Mouse (Mus musculus) induced T-regulatory cell, adult 2 months (primary cell): ENCODE measurements around the gene Faf1.

ENCODE experiments used
- DNase-seq: peaks from one replicate; pipeline ENCODE4 v3.0.0-alpha.2; 2012; ENCODE audit warnings: low read depth

Faf1 gene

DNA sequence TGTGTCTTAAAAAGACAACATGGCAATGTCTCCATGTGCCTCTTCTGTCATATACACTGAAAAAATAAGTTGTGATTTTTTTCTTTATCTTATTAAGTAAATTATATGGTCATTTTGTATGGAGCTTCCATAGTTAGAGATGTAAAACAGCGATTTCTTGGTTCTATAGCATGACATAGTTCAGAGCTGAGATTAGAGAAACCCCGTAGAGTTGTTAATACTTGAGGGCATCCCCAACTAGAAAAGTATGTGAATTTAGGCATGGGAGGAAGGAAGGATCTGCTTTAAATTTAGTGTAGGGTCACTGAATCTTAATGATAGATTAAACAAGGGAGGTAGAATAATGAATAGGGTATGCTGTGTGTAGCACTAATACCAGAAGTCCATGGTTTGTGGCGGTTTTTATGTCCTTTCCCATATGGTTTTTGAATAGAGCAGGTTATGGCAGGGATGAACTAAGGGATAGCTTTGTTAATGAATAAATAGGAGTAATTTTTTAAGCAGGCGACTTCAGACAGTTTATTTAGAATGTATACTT lies 106.3 kb downstream of the Faf1 start:
- DNase-seq: no peak

DNA sequence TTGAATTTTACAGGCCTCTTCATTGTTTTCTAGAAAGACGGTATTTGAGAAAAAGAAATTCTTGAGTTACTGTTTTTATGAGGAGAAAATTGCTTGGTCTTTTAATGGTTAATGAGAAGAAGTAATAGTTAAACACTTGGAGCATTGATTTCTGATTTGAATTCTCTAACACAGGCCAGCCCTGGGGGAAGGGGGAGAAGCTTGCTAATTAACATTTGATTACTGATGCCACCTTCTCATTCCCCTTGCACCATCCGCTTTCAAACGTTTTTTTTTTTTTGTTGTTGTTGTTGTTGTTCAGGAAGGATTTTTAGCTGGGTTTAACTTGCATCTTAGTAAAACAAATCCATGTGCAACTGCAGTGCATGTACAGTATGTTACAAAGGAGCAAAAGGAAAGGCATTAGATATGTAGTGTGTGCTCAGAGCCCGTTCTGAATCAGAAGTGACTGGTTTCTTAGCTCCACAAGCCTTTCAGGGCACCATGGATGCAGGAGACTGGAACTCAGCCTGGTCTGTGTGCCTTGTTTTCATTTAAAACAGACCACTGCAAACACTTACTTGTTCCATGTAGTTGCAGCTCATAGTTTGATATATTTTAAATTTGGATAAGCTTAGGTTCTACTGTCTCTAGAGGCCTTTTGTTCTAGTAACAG lies 113.1 kb downstream of the Faf1 start:
- no peak for DNase-seq

DNA sequence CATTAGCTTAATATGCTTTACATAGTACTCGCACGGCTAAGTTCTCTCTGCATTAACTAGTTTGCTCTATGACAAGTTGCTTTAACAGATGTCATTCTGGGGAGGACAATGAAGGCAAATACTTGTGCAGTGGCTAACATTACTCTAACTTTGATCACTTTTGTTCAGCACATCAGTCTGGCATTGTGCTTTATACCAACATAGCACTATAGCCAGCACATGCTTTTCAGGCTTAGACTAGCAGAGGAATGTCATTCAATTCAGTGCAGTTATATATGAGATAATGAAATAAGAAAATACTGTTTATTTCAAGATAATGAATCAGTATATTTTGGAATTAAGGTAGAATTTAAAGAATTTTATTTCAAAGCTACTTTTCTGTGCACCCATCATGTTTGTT lies 115.9 kb downstream of the Faf1 start:
- no peak for DNase-seq

DNA sequence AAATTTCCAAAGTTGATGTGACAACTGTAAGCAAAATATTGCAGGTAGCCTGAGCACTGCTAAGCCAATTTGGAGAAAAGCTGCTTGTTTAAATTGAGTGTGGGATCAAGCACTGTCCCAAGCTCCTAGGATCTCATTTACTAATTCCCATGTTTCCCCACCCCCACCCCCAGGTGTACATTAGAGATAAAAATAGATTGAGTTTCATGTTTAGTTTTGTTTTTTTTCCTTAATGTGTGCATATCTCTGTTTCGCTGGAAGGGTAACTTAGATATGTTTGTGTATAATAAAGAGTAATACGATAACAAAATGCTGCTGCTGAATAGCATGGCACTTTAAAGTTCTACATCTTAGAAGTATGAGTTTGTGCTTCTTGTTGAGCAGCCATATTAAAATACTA lies 116.7 kb downstream of the Faf1 start:
- no peak for DNase-seq

DNA sequence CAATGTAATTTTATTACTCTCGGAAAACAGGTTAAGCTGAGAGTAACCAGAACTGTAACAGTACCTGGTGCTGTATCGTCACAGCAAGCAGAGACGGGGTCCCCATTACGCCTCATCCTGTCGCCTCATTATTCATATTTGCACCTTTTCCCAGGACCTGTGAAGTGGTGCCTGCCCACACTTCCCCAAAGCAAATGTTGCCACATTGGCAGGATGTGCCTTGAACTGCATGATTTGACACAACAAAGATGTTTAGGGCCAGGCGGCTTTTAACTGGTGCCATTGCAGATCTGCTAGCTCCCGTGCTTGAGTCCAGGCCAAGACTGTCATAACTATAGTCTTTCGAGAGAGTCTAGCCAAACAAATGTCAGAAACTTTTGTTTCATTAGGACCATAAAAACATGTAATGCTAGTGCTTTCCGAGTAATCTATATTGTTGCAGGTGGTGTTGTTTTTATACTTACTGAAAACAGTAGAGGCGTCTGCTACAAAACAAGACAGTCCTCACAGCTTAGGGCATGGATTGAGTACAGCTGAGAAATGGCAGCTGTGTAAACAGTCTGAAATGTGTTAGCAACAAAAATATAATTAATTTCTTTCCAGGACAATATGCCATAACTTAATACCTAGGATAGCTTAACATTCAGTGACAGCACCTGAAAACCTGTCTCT lies 121.3 kb downstream of the Faf1 start:
- no peak for DNase-seq

DNA sequence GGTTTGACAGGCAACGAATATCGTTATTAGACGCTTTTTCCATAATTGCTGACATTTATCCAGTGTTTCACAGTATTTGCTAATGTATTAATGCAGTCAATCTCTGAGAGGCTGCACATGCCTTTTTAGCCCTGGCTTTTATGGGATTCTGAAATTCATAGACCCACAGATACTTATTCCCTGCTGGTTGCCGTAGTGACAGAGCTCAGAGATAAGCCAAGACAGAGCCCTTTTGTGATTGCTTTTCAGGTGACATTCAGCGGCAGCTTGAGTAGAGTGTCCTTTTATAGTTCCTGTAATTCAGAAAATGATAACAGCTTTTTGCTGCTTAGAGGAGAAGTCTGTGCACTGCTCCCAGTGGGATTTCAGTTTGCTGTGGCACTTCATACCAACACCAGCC lies 130.0 kb downstream of the Faf1 start:
- DNase-seq: no peak

DNA sequence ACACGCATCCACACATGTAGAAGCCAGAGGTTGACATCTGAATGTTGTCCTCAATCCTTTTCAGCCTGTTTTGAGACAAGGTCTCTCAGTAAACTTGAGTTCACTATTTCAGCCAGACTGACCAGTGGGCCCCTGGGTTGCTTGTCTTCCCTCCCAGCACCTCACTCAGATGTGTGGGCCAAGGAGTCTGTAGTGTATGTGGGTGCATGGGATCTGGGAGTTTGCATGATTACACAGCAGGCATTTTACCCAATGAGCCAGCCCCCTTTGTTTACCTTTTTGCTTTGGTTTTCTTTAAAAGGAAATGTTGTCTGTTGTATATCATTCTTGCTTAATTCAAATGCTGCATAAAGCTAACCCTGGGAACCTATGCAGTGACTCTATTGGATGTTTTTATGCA lies 138.8 kb downstream of the Faf1 start:
- DNase-seq: no peak

DNA sequence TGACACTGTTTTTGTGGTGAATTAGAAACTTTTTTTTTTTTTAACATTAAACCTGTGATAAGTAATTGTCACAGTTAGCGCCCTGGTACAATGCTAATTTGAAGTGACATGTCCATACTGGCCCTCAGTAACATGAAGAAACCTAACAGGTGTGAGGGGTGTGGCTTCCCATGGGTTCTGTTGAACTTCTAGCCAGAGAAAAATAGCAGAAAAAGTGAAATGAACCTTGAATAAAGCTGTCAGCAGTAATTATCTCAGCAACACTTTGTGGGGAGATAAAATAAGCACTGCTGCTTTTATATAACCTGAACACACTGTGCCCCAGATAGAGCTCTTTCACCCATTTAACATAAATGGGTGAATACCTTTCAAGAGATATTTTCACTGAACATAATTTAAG lies 139.2 kb downstream of the Faf1 start:
- DNase-seq: no peak

DNA sequence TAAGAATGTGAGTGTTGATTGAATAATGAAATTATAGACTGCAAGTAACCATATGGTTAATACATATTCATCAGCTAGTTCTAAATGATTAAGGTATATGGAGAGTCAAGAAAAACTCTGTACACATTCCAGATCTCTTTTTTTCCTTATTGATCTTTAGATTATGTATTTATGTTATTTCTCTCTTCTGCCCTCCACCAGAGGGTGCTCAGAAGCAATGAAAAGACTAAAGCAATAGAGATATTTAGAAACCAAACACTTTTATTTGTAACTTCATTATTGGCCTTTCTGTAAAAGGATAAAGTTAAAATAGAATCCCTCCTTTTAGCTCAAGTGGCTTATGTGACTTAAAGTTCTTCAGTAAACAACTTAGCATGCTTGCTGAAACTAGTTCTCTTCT lies 143.1 kb downstream of the Faf1 start:
- DNase-seq: no peak

DNA sequence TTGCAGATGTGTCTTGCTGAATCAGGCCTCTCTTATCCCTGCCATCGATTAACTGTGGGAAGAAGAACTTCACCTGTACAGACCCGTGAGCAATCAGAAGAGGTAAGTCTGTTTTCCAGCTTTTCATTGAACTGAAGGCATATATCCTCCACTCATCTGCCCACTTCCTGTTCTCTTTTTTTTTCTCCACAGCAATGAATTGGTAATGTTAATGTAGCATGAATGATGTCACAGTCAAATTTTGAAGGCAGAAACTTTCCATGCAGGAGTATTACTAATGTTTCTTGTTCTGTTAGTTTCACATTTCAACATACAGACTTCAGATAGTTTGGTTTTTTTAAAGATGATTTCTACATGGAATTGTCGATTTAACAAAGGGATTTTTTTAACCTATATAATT lies 153.4 kb downstream of the Faf1 start:
- DNase-seq: peak; percentile 3

DNA sequence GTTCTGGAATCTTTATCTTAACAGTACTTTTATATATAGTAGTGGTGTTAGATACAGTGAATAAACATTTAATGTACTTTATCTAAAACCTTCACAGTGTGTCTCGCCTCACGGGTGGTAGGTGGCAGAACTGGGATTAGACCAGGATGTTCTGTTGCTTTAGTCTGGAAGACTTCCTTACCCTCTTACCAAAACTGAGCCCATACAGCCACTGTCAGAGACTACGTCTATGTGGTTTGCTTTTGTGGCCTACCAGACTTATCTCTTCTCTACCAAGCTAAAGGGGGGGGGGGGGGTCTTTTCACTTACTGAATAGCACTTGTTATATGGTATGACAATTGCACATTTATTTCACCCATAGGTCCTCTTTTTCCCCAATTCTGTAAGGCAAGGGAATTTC lies 181.5 kb downstream of the Faf1 start:
- DNase-seq: no peak

DNA sequence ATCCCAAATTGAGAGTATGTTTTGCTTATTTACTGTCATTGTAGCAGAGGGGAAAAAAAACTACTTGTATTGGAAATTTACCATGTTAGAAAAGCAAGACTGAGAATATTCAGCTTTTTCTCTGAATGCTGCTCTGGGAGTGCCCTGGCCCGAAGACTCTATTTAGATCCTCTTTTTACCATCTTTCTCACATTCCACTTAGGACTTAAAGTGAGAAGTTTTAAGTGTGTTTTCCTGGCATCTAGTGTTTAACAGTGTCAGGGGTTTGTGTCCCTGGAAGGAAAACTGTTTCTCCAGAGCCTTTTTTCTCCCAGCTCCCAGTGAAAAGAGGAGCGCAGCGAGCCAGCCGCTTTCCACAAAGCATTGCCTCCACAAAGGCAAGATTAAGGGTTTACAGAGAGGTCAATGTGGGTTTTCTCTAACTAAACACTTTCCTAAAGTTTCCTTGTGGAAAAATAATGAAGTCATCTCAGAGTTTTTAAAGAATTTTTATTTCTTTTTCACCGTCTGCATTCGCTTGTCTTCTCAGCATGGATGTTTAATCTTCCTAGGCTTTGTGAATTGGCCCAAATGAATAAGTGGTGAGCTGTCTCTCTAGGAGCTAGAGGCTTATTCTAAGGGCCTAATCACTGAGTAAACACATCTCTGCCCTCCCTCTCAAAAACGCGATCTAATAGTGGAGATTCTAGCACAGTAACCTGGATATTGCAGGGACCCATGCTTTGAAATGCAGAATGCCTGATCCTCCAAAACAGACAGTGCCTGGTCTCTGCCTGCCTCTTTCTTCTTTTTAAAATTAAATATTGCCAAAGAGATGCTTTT lies 182.4 kb downstream of the Faf1 start:
- no peak for DNase-seq

DNA sequence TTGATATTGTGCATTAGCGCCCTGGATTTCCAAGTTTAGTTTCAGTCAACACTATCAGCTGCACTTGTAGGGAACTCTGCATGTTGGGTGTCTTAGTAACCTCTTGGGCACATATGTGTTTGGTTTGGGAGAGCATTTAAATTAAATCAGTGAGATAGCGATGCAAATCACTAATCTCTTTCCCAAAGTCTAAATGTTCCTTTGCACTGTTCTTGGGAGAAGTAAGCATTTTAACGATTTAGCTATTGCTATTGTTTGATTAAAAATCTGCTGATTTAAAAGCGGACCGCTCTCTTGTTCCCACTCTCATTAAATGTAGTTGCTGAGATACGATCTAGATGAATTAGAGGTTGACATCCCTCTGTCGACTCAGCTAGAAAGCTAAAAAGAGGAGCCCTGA lies 183.0 kb downstream of the Faf1 start:
- no peak for DNase-seq

DNA sequence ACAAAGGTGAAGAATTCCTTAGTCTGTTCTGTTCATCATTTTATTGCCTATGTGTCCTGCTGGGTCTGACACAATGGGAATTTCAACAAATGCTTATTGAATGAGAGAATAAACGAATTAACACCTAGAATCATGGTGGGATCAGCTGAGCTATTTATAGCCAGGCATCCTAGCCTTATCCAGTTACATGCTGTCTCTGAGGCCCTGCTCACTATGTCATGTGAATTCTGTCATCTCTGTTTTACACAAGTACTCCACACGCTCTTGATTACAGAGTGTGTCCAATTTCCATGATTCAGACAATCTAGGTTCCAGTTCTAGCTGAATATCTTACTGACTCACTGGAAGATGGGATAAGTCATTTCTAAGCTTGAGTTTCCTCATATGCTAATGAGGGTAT lies 183.9 kb downstream of the Faf1 start:
- no peak for DNase-seq

DNA sequence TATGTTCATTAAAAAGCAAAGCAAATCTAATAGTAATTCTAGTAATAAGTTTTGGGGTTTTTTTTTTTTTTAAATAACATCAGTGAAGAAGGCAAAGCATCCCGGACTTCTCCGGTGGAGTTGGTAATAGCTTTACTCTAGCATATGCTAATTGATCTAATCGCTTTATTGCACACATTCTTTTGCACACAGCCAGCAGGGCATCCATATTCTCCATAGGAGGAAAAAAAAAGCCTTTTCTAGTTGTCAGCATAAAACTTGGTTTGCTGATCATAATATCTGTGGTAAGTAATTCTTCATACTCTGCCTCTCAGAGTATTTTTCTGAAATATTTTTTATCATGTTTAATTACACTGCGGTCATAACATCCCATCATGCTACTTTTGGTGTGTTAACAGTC lies 185.9 kb downstream of the Faf1 start:
- no peak for DNase-seq

DNA sequence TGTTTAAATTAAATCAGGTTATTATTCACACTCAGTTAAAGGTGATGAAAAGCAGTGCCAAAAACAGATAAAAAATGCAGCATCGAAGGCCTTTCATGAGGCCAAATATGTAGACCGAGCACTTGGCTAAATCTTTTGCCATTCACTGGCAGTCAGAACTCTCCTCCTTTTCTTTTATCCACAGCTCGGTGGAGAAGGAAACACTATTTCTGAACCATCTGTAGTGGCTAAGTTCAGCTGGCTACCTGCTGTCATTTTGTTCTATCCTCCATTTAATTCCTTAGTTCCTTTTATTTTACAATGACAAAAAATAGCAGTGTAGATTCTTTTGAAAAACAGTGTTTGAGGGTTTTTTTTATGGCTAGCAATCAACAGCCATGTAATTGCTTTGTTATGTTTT lies 186.6 kb downstream of the Faf1 start:
- no peak for DNase-seq

DNA sequence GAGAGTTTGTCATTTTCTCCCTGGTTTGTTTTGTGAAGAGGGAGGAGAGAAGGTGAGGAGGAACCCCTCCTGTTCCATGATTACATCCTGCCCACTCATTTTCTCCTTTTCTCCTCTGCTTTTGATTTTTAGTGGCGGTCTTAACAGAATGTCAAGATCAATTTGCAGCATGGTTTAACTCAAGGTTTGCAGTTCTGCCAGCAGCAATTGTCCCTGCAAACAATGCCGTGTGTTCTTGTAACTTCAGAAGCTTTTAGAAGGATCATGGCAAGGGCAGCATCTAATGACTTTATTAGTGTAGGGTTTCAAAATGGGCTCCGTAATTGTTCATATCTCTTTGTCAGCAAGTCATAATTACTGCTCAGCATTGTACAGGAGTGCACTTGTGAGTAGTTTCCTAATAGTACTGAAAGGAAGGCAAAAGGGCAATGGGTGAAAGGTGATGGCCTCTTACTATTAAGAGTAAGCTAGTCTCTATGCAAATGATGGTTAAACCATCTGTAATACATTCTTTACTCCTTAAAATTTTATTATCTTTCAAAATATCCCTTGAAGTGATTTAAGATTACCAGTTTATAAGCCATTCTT lies 192.6 kb downstream of the Faf1 start:
- no peak for DNase-seq

DNA sequence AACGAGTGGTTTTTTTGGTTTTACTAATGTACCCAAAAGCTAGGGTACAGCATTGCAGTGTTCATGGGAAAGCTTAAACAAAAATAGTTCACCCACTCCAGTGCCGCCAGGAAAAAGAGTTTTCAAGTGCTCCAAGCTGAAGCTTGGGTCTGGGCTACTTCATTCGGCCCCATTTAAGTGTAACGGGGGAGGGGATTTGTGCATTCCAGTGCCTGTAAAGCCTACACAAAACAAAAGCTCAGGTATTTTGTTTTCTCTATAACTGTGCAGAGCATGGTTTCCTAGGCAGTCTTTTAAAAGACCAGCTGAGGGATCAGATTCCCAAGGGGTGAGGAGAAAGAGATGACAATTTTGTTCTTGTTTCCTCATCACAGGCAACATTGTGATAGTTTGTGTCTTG lies 207.9 kb downstream of the Faf1 start:
- DNase-seq: no peak

DNA sequence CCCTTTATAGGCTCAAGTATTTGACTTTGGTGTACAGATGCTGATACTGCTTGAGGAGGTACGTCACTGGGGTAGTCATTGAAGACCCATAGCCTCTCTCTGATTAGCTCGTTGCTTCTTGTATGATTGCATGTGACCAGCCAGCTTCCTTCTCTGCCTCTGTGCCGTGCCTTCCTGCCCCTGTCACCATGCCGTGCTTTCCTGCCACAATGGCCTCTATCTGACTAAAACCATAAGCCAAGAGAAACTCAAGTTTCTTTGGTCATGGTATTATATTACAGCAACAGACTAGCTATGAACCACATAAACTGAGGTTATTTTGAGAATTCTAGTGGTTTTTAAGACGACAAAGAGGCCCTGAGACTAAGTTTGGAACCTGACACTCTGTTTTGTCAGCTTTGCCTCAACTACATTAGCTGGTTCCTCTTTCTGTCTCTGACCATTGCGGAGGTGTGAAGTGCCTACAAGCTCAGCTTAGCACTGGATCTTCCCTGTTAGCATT lies 211.5 kb downstream of the Faf1 start:
- no peak for DNase-seq

DNA sequence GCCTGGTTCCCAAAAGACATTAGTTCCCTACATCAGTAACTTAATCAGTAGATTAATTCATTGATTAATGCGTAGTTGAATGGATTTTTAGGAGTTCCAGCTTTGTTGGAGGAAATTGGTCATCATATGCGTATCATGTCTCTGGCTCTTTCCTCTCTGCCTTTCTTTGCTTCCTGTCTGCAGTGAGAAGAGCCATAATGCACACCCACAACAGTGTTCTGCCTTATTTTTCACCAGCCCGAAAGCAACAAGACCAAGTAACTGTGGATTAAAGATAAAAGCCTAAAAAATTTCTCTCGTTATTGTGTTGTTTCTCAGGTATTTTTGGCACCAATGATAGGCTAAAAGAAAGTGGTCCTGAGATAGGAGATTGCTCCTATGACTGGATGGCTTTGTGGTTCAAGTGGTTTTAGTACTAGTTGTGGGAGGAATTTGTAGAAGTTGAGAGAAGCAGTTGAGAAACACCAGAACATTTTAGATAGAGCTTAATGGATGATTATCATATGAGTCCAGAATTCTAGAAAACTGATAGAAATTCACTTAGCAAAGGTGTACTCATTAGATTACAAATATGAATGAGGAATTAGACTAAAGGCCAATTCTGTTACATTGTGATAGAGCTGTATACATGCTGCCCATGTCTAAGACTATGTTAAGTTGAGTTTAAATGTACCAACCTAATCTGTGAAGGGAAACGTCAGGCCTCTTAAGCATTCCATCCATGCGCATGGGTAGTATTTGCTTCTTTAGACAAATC lies 221.6 kb downstream of the Faf1 start:
- DNase-seq: no peak

DNA sequence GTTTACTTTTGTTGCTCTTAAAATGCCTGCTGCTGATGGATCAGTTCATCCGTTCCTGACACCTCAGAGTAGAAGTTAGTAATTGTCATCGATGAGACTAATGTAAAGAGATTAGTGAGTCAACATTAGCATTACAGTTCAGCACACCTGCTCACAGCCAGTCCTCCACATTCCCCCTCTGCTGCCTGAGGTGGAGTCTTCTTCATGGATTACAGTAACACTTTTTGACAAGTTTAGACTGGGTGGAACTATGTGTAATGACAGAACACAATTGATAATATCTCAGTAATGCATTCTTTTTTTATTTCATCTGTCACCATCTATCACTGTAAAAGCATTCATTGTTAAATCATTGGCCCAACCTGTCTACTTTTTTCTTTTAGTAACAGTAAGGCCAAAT lies 224.7 kb downstream of the Faf1 start:
- DNase-seq: no peak

DNA sequence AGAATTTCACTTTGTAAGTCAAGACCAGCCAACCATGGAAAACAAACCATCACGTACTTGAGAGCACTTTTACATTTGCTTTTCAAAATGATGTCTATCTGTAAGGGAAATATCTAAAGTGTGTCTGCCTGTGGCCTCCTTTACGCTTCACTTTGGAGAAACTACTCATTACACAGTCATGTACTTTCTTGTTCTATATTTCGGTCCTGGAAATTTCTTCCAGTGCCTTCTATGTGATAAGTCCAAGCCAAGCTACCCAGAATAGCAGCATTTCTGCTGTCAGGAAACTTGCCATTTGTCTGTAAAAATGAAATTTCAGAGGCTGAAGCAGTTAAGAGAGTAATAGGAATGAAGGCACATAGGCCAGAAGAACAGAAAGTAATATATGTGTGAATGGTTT lies 228.1 kb downstream of the Faf1 start:
- no peak for DNase-seq
